Mouse (Mus musculus): ENCODE measurements around the gene Slc41a3.

- no peak for TF ChIP-seq CTCF (conservative IDR thresholded peaks at IDR 0.05; ENCODE audit: low read length)
- no peak for TF ChIP-seq NANOG (IDR thresholded peaks at IDR 0.05; ENCODE audit: borderline replicate concordance, low read length)
- no peak for TF ChIP-seq POU5F1 (IDR thresholded peaks at IDR 0.05; ENCODE audit: borderline replicate concordance, low read length)
Measured at GRCm38 (mm10) chr6:90615362-90615761, 10.8 kb downstream of the Slc41a3 start.
